Mouse (Mus musculus) gastrocnemius, postnatal 14 days (tissue): ENCODE data around the gene Unc79. TPM values are rescaled to one million over a fixed set of nuclear protein-coding genes. Genes with fewer than 3 reads are reported as not detected.

Experiments used
- DNase-seq: peaks from one replicate; pipeline ENCODE4 v3.0.0; 2021; ENCODE audit warnings: mixed read lengths
- intact Hi-C: fragments of 180-260 bp; cut with DNase I; formaldehyde crosslinking; loops from one replicate; pipeline ENCODE4 v1.15.1; 2025; ENCODE audit warnings: low total_unique reads
- total RNA-seq, 2 experiments: library from RNA; stranded (reverse); gene quantifications; 2 replicates each; pipeline ENCODE4 v1.2.3; 2021

Unc79 gene
- total RNA-seq, 2 experiments from 2014 or later = 0.07 to 0.10 TPM

DNA sequence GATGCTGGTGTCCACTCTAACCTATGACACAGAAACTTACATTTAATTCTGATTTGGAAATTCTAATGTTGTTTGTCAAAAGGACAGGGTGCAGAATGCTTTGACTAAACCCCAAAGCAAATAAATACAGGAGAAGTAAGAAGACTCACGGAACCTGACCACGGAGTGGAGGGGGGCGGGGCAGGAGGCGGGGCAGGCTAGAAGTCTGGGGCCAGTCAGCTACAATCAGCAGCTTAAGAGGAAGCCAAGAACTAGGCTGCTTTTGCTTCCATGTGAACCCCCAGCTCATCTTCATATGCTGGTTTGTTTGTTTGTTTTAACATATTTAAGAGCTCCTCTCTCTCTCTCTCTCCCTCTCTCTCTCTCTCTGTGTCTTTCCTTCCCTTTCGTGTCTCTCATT, 154.9 kb downstream of the Unc79 start:
- intact Hi-C loops = no loop called here
- no peak for DNase-seq

DNA sequence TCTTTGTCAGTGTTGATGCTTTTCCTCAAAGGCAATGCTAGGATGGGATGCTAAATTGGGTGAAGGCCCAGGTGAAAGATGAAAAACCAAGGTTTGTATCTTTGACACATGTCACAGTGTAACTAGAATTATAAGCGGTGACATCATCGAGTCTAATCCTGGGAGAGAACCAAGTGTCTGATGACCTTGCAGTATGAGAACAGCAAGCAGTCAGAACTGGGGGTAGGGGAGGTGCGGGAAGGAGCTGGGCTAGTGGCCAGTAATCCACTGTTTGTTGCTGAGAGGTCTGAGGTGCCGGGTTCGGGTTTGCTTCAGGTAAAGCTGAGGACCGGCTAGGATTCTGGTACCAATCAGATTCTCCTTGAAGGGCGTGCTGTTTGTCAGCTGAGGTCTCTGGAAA, 160.6 kb downstream of the Unc79 start:
- intact Hi-C loops = no loop called here
- DNase-seq = no peak

DNA sequence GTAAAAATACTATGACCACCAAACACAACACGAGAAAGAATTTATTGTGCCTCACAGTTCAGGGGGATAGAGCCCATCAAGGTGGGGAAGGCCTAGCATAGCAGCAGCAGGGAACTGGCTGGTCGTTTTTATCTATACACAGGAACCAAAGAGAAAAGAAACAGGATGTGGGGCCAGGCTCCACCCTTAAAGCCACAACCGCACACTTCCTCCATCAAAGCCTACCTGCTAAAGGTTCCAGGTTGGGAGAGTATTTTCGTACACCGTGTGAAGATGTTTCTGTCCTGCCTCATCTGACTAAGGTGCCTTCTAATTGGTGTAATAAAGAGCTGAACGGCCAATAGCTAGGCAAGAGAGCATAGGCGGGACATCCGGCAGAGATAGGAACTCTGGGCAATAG, 168.0 kb downstream of the Unc79 start:
- DNase-seq = no peak
- intact Hi-C loops = no loop called here

DNA sequence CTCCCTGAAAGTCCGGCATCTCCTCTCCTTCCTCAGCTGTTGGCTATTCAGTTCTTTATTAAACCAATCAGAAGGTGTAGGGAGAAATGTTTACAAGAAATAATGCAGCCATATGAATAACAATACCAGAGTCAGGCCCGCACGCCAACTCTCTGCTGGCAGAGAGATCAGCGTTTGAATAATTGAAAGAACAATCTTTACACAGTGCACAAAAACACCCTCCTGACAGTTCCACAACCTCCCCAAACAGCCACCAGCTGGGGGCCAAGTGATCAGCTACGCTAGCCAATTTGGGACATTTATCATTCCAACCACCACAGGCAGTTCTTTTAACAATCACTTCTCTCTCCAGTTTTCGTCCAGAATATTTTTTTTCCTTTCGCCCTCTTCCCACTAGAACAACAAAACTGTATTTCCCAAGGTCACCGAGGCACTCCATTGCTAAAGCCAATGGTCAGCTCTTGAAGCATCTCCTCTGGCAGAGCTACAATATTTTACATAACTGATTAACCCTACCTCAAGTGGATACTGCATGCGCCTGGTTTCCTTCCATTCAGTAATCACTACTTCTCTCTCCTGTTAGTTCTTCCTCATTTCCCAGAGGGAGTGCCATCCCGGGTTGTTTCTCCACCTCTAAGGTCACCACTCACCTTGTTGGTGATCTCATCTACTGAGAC, 169.0 kb downstream of the Unc79 start:
- DNase-seq = no peak
- intact Hi-C loops = no loop called here

DNA sequence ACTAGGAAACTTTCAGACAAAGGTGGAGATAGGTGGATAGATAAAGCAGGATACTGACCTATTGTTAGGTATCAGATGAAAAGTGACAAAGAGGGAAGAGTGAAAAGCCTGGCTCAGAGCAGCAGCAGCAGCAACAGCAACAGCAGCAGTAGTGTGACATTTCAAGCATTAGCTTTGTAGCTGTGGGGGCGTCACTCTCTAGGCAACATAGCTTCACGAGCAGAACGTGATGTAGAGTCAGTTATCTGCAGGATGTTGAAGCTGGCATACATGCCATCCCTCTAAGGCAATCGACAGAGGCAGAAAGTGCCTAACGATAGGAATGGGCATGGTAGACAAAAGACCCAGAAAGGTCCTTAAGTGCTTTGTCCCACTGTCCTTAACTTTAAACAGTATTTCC, 173.3 kb downstream of the Unc79 start:
- no peak for DNase-seq
- intact Hi-C loops = no loop called here

DNA sequence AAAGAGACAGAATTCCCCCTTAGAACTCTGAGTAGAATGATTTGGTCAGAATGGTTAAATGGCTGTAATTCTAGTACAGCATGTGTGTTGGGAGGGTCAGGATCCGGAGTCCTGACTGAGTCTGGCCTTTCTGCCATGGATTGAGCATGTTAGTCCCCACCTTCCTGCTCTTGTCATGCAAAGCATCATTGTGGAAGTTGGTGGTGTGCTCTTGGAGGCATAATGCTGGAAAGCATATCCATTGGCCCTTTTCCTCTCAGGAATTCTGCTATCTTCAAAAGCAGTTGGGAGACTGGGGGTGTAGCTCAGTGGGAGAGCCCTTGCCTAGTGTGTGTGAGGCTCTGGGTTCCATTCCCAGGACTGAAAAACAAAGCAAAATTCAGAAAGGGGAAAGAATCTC, 175.2 kb downstream of the Unc79 start:
- intact Hi-C loops = no loop called here
- DNase-seq = no peak

DNA sequence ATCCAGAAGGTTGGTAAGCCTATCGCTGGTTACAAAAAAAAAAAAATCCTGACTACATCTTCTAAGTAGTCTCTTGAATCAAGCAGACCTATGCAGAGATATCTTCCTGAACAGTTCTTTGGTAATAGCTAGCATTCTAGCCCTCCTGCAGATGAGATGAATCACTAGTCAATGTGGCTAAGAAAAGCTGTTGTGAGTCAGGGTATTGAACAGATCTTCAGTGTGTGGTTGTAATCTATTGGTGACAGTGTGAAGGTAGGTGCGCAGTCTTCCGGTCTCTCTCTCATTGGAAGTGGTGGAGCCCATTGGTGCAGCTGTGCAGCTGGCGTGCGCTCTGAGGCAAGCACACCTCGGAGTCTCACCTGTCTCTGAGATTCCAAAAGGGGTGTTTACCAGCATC, 180.3 kb downstream of the Unc79 start:
- no peak for DNase-seq
- intact Hi-C loops = no loop called here

DNA sequence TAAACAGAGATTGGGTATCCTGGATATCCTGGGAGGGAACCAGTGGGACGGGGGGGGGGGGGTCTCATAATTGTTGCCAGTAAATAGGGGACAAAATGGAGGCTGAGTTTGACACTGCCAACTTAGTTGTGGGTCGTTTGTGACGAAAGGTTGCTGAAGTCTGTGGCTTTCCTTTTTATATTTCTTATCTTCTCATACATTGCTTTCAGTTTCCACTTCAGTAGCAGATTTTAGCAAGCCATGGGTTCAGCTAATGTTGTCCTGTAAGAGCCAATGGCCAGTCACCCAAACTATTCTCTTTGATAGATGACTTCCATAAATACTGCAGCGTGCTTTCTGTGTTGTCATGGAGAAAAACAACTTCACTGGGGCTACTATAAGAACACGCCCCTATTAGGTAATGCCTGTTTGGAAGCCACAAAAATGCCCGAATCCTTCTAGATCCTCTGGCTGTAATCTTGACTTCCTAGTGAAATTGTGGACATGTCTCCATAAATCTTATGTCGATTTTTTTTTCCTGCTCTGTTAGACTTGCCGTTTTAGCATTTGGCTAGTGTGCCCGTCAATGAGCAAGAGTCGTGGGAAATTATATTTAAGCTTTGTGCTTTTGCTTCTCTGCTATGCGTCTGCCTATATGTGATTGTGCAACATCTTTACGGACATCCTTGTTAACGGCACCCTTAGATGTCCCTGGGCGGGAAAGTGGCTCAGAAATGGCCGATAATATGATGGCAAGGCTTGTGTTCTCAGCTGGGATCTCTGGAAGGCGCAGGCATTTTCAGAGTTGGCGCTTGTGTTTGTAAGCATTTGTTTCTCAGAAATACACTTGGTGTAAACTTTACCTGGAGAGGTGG, 181.0 kb downstream of the Unc79 start:
- DNase-seq = no peak
- intact Hi-C loops = no loop called here

DNA sequence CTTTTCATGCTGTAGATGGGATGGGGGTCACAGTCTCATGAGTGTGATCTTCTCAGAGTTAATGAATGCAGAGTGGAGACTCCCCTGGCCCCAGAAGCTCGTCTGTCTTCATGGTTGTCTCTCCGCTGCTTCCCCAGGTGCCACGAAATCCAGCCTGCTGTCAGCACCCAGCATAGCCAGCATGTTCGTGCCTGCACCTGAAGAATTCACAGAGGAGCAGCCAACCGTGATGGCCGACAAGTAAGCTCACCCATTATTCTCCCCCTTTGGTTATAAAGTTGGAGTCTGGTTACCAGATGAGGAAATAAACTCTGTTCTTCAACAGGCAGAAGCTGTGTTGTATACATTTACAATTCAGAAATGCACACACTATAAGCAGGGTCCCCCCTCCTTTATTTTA, 182.8 kb downstream of the Unc79 start:
- DNase-seq = no peak
- intact Hi-C loops = no loop called here

DNA sequence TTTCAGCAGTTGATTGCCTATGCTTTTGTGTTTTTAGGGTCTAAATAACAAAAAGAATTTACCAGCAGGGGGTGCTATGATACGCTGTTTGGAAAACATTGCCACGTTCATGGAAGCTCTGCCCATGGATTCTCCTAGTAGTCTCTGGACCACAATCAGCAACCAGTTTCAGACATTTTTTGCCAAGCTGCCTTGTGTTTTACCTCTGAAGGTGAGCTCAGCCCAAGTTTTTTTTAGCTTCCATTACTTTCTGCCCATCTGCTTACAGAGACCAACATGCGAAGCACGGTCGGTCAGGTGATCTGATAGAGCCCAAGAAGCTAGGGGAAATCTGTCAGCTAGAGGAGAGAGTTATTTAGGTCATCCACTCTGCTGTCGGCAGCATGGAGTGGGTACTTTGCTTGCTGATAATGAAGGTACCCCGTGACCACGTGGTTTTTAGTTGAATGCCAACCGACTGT, 193.9 kb downstream of the Unc79 start:
- no peak for DNase-seq

DNA sequence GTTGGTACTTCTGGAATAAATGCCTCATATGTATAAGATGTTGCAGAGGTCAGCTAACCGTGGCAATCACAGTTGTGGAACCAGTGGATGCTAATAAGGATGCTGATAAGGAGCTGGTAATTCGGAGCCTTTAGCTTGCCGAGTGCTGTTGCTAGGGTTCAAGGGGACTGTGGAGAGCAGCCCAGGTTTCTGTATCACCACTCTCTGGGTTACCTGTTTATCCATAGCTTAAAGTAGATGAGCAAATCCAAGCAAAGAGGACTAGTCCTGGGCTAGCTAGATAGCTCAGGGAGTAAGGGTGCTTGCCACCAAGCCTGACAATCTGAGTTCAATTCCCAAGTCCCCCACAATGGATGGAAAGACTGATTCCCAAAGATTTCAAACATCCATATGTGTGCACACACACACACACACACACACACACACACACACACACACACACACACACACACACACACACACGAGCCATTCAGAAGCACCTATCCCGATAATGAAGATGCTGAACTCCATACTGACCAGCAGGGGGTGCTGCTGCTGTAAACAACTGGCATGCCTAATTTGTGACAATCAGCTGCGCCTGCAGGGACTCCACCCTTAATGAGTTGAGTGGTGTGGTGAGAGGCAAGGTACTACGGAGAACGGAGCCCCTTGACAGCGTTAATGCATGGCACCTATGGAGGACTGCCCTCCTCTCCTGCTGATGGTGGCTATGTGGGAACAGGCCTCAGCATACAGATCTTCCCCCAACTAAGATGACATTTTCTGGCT, 195.3 kb downstream of the Unc79 start:
- DNase-seq = peak; percentile 60
- intact Hi-C loops = loop anchor here (1.0 to 2.0 kb wide), 2 partner anchors 100 to 157 kb away; no protein-coding TSS in a partner anchor

More for the DNA sequence above, 193.9 kb downstream of the Unc79 start:
- intact Hi-C loops = loop anchor here (2.0 kb wide), 1 partner anchor 158 kb away; no protein-coding TSS in a partner anchor

DNA sequence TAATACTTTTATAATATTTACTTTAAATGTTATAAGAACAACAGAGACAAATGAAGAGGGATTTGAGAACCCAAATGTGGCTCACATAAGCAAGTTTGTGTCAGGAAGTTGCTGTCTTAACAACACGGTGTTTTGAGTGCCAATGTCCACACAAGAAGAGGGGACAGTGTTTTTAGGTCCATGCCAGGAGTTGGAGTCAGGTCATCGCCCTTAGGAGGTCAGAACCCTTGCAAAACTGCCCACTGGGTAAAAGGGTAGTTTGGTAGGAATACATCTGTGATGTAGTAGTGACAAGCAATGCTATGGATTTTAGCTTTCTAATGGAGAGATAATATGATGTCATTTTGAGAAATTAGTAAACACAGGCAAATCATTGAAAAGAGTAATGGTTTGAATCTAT, 201.6 kb downstream of the Unc79 start:
- intact Hi-C loops = no loop called here
- no peak for DNase-seq

DNA sequence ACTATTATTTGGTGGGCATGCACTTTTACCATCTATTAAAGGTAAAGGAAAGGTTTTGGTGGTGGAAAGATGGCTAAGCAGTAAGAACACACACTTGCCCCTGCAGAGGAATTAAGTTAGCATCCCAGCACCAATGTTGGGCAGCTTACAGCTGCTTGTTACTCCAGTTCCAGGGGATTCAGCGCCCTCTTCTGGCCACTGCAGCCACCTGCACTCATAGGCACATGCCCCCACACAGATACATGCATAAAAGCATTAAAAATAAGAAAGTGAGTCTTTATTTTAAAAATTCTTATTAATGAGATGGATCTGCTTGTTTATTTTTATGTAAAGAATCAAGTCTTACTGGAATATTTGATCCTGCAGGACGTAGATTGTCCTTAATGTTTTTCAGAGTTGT, 206.3 kb downstream of the Unc79 start:
- DNase-seq = no peak

DNA sequence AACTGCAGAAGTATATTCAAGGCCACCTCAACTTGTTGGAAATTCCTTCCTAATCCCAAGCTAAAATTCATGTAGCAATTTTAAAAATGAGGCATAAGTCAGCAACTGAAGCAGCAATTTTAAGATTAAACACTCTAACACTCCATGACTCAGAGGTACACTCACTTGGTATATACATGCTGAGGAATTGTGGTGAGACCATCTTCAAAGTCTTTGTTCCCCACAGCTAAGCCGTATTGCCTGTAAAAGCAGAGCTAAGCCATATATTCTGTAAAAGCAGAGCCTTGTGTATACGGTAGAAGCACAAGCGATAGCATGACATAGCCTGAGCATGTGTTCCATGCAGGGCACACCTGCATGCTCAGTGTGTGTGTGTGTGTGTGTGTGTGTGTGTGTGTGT, 206.7 kb downstream of the Unc79 start:
- no peak for DNase-seq
- intact Hi-C loops = no loop called here

More for the DNA sequence above, 206.3 kb downstream of the Unc79 start:
- intact Hi-C loops = no loop called here

DNA sequence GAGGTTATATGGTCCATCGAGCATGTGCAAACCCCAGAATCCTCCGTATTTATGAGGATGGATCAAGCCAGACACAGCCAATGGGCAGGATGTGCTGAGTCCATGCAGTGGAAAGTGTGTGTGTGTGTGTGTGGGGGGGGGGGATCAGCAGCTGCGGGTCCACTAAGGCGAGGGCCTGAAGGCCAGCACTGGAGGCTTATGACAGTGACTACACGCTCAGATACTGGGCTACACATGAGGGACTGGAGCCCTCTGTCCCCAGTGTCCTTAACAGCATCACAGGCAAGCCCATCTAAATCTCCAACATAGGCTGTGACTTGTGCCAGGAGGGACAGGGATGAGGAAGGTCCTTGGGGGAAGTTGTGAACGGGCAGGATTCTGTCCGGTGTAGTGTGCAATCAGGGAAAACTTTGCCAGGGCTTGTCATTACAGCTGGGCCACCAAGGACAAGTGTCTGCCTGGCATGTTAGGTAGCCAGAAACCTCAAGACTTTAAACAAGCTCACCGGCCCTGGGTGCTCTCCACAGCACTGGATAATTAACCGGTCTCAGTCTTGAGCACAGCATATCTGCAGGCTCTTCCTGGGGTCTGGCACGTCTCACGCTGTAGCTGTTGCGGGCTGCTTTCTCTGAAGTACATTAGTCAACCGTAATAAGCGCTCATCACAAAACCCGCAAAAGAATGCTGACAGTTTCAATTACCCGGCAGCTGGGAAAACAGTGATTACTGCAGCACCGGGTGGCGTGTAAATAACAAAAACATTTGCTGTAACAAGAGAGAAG, 208.7 kb downstream of the Unc79 start:
- DNase-seq = no peak
- intact Hi-C loops = no loop called here

DNA sequence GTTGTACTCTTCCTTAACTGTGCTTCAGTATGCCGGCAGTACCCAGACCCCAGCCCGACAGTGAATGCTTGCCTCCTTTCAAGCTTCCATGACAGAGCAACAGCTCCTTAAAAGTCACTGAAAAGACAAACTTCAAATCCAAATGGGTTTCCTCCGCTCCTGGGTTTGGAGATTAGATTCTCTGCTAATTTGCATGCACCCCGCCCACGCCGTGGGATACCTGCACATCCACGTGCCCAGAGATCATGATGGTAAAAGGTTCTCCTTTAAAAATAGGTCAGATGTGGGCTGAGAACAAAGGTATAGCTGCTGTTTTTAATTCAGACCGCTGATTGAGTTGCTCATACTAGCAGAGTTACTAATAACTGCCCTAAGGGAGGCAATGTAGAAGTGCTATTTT, 210.4 kb downstream of the Unc79 start:
- intact Hi-C loops = no loop called here
- DNase-seq = no peak

DNA sequence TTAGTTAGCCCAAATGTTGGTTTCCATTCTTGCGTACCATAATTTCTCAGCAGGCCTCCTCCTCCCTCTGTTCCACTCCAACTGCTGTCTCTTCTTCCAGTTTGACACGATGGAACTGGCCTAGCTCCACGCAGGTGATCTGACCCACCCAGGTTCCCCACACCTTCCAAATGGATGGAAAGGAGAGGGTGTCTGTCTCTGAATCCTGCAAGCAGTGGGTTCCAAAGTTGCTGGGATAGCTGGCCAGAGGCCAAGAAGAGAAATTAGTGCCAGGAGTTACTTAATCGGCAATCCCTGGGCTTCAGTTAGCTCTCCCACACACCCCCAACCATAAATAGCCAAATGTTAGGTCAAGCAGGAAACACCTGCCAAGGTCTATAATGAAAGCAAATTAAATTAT, 212.1 kb downstream of the Unc79 start:
- DNase-seq = no peak
- intact Hi-C loops = no loop called here

DNA sequence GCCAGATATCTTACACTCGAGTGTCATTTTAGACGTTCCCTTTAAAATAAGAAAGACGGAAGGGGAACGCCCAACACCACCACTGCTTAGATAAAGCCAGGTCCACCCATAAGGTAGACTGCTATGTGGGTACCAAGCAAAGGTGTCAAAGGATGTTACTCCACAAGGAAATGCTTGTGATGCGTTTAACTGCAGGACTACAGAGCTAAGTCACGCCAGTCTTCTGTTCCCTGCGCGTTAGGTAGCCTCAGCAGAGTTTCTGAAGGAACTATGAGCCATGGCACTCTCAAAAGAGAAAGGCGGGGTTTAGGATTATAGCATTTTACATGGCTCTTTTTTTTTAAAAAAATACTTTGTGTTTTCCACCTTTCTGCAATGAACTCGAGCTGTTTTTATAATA, 214.9 kb downstream of the Unc79 start:
- no peak for DNase-seq
- intact Hi-C loops = no loop called here
